Mouse (Mus musculus): ENCODE results near the gene Icam2.
A peak's percentile ranks its signal among the peaks of the same experiment; 100 is the strongest.
"Not testable (repeated sequence)": the region's sequence is repeated elsewhere in the genome, so short reads cannot be mapped to it uniquely, and the experiment has no call there.

Gene Icam2

DNA sequence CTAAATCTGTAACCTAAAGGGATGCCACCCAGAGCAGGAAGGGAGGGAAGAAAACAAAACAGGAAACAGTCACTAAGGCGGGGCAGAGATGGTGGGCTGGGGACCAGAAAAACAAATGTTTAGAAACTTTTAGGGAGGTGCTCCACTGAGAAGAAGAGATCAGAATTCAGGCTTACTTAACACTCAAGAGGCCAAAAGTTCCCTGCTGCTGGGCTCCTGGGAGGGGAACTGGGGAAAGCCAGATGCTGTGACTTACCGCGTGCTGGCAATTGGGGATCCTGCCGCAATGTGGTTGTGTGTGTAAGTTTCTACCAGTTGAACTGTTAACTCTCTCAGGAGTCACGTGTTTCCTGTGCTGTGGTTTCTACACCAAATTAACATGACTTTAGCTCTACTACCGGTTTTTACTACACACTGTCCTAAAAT lies at the start of gene Icam2:
TSS of gene Icam2 (minus strand) at position 285 of the 426 bp plus-strand sequence.
- DNase-seq, result no peak

DNA sequence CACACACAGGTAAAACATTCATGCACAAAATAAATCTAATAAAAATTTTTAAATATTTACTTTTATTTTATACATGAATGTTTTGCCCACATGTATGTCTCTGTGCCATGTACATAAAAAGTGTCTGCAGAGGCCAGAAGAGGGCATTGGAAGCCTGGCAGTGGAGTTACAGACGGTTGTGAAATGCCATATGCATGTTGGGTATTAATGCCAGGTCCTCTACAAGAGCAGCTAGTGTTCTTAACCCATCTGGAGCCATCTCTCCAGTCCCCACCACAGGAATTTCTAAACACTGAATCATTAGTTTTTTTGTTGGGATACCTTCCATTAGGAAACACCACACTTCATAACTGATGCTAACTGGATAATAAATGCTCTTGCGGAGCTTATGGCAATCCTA lies 49.7 kb upstream of the Icam2 start:
- DNase-seq, result no peak

DNA sequence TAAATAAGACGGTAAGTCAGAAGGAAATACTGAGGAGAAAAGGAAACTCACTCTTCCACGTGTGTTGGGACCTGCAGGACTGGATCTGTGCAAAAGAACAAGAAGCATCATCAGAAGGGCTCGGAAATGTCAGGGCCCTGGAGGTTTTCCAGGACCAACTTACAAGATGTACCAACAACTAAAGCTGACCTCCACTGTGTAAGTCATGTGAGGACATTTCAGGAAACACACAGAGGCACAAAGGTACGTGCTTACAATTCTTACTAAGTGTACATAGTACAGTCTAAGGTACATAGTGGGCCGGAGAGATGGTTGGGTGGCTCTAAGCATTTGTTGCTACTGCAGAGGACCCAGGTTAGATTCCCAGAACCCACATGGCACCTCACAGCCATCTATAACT lies 49.2 kb upstream of the Icam2 start:
- DNase-seq, result no peak

GRCm38 (mm10) chr11:106430392-106430791 lies 42.5 kb upstream of the Icam2 start:
- DNase-seq, result no peak

- no peak for DNase-seq
Observed at GRCm38 (mm10) chr11:106429689-106430088, 41.8 kb upstream of the Icam2 start.

GRCm38 (mm10) chr11:106428556-106428955 lies 40.7 kb upstream of the Icam2 start:
- no peak for DNase-seq

DNA sequence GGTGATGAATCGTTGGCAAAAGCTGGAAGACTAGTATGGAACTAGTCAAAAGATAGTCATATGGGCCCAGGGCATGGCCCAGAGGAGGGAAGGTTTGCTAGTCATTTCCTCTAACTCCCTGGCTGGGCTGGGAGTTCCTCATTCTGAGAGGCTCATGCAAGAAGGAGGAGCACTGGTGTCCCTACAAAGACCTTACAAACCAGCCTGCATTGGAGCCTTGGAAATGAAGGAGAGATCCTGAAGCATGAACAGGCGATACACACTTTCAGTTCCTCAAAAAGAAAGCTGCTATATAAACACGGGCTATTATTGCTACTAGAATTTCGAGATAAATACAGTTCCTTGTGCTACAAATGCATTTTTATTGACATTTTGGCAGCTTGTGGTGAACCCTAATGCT lies 40.2 kb upstream of the Icam2 start:
- no peak for DNase-seq

DNA sequence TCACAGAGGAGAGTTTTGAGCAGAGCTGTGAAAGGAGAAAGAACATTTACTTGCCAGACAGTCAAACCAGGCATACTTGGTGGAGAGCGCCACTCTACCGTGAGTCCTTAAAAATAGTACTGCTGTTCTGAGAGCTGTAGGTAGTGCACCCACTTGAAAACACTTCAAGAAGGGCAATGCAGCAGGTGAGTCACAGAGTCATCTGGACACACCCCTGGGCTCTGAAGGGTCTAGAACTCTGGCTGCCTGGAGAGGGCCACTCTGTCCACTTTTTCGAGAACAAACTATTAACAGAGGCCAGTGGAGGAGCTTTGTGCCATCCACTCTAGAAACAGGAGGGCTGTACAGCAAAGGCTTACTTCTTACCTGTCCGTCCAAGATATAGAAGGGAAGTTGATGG lies 38.6 kb upstream of the Icam2 start:
- DNase-seq, result no peak

- DNase-seq, result no peak
Observed at GRCm38 (mm10) chr11:106425201-106425600, 37.3 kb upstream of the Icam2 start.

DNA sequence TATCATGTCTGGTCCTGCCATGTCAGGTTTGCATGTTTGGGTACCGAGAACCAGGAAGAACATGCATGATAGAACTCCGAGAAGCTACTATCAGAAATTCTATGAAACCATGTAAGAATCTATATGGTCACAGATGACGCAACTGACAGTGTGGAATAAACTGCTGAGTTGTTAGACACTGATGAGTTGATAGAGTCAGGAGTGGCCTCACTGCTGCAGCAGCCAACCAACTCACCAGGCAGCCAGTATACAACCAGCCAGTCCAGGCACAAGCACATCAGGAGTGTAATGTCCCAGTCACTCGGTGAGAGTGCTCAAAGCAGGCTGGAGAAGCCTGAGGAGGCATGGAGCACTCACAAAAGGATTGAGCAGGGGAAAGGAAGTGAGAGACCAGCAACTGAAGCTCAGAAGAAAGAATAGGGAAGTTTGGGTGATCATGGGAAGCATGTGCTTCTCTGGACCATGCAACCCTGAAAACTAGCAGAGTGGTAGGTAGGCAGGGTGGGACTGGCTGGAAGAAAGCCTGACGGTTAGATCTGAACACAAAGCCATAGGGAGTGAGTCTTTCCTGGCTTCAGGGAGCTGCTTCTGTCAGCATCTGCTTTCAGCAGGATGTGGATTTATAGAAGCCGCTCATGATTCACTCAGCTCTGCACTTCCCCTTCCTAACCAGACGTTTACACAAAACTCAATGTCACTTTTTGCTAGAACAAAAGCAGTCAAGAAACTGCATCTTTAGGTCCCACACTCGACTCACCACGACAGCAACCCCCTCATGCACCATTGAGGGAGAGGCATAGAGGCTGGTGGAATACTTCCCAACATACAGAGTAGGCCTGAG lies 31.6 kb upstream of the Icam2 start:
- no peak for DNase-seq

- peak; percentile 85 for DNase-seq
Observed at GRCm38 (mm10) chr11:106418622-106419196, 30.8 kb upstream of the Icam2 start.

DNA sequence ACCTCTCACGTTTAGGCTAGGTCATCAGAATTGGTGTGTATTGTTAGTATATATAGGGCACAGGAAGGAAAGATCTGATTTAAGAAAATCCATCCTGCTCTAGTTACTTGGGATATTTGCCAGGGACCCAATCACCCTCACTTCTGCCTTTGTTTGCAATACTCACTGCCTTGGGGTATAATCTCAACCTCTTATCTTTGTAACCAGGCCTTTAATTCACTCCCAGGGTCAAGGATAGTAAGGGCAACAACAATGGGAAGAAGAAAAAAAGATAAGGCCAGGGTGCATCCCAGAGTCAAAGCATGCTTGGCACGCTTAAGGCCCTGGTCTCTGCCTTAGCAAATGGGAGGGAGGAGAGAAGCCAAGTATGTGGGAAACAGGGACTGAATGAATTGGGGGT lies 30.0 kb upstream of the Icam2 start:
- DNase-seq, result no peak

DNA sequence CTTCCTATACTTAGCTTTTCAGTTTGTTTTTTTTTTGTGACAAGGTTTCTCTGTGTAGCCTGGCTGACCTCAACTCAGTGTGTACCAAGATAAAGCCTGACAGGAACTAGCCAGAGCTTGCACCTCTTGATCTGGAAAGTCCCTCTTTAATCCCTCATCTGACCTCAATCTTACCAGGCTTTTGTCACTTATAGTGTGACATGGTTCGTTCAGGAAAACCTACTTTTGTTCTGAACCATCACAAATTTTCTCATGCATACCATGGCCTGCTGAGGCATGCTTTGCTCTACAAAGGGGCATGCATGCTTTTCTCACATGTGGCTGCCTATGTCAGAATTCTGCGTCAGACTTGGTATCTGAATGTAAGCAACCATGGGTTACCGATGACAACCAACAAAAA lies 28.5 kb upstream of the Icam2 start:
- no peak for DNase-seq

GRCm38 (mm10) chr11:106412641-106413360 lies 24.9 kb upstream of the Icam2 start:
- no peak for DNase-seq

DNA sequence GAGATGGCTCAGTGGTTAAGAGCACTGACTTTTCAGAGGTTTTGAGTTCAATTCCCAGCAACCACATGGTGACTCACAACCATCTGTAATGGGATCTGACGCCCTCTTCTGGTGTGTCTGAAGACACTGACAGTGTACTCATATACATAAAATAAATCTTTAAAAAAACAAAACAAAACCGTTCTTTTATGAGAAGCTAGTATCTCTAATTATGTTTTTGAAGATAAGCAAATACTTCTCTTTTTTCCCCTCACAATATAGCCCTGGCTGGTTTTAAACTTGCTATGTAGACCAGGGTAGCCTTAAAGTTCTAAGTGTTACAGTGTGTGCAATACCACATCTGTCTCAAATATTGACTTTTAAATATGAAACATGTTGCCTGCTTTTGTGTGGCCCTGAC lies 23.3 kb upstream of the Icam2 start:
- no peak for DNase-seq

DNA sequence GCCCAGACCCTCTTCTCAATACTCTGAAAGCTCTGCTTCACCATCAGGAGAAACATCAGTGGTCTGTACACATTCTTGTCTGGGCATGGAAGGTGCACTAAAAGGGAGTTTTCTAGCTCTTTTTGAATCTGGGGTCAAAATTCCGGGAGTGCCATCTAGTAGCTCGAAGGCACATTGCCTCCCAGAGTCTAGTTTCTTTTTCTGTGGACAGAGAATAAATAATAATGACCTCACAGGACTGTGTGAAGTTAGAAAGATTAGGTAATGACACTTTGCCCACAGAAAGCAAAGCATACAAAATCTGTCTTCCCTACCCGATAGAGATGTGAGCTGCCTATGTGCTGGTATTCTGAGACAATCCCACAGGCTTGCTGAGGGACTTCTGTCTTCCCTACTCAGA lies 22.6 kb upstream of the Icam2 start:
- DNase-seq, result no peak

GRCm38 (mm10) chr11:106410011-106410410 lies 22.1 kb upstream of the Icam2 start:
- DNase-seq, result no peak

DNA sequence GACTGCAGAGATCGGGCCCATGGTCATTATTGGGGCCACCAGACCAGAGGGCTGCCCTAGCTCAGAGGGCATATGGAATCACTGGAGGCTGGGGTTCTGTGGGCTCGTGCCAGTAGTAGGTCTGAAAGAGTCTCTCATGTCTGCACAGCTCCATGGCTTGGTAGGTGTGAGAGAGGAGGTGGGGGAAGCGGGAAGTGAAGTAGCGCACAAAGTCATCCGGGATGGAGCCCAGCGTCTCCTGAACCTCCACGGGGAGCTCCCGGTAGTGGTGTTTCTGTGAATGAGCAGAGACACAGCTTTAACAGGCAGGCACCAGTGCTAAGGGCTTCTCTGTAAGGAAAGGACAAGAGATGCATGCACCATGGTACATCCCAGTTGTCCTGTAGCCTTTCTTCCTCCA lies 10.6 kb upstream of the Icam2 start:
- DNase-seq, result no peak

GRCm38 (mm10) chr11:106397656-106398055 lies 9.8 kb upstream of the Icam2 start:
- DNase-seq, result no peak

DNA sequence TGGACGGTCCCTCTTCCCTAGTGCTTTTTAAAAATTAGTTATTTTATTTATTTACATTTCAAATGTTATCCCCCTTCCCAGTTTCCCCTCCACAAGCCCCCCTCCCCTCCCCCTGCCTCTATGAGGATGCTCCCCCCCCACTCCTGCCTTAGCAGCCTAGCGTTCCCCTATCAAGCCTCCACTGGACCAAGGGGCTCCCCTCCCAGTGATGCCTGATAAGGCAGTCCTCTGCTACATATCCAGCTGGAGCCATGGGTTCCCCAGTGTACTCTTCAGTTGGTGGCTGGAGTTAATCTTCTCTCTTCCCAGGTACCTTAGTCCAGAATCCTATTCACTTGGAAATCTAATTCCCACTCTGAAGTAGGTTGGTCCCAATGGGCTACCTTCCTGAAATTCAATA lies 6.2 kb upstream of the Icam2 start:
- DNase-seq, result not testable (repeated sequence)

DNA sequence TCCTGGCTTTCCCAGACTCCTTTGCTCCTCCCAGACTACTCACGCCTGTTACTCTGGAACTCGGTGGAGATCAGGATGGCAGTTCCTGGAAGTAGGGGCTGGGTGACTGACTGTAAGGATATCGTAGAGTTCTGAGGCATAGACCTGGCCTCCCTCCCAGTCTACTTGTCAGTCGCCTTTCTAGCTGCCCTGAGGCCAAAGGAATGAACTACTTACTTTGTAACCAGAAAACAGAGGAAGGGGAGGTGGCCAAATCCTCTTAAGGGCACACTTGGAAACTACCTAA lies 5.4 kb upstream of the Icam2 start:
- DNase-seq, result no peak

- no peak for DNase-seq
Observed at GRCm38 (mm10) chr11:106392597-106393330, 4.9 kb upstream of the Icam2 start.

DNA sequence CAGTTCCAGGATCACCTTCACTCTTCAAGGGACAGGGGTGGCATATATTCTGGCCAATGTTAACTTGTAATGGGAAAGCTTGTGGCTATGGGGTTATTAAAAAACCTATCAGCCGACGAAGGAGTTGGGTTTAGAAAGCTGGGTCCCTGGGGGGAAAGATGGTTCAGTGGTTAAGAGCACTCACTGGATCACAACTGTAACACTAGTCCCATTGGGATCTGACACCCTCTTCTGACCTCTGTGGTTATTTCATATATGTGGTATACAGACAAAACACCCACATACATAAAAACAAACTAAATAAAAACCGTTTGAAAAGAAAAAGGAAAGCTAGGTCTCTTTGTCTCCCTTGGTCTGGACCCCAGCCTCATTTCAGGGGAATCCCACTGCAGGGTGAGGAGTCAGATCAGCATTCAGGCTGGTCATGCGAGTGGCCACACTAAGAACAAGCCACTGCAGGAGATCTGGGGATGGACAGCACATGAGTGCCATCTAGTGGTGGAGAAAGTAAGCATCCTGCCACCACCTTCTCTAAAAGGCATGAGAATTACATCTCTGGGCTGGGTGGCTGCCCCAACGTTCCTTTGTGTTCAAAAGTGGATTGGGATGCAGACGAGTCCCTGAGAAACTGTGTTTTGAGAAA lies 3.8 kb upstream of the Icam2 start:
- peak; percentile 69 for DNase-seq
